Mouse (Mus musculus) brain, embryonic 14.5 days (tissue): ENCODE results near the gene Kcnma1.

Source experiments
- CTCF ChIP-seq: fragments of 200-500 bp; IDR thresholded peaks from 2 replicates; pipeline ENCODE4 v1.5.1; 2012; ENCODE audit warnings: inconsistent platforms, mild to moderate bottlenecking, moderate library complexity, borderline replicate concordance; ENCODE audit not compliant: insufficient read depth, insufficient read length; ENCODE audit errors: extremely low read depth
- POLR2A ChIP-seq: fragments of 200-500 bp; IDR thresholded peaks from 2 replicates; pipeline ENCODE4 v1.6.1; 2012; ENCODE audit warnings: mild to moderate bottlenecking, inconsistent platforms, borderline replicate concordance; ENCODE audit not compliant: poor library complexity, insufficient read depth, insufficient read length, severe bottlenecking; ENCODE audit errors: extremely low read depth

- TF ChIP-seq CTCF: no peak
- TF ChIP-seq POLR2A: no peak
These were observed 713.8 kb downstream of the Kcnma1 start for GRCm38 (mm10) chr14:23300443-23300842.
